Mouse (Mus musculus) C2C12 (cell line): ENCODE measurements around the gene Ddn. TPM values are rescaled to one million over a fixed set of nuclear protein-coding genes. Genes with fewer than 3 reads are reported as not detected.

Experiments
- H3K27me3 ChIP-seq: one replicate; pipeline ENCODE4 v1.6.1; 2011; ENCODE audit not compliant: control insufficient read depth, insufficient read depth, insufficient read length
- H3K36me3 ChIP-seq: one replicate; pipeline ENCODE4 v1.6.1; 2011; ENCODE audit not compliant: control insufficient read depth, insufficient read depth
- H3K4me3 ChIP-seq: one replicate; pipeline ENCODE4 v1.5.1; 2011; ENCODE audit warnings: mild to moderate bottlenecking, control low read depth; ENCODE audit not compliant: poor library complexity, insufficient read depth, severe bottlenecking
- H3K79me2 ChIP-seq: one replicate; pipeline ENCODE4 v1.6.1; 2011; ENCODE audit not compliant: control insufficient read depth, insufficient read depth
- H3K79me3 ChIP-seq: one replicate; pipeline ENCODE4 v1.6.1; 2011; ENCODE audit warnings: low read depth, control low read depth
- H3ac ChIP-seq: one replicate; pipeline ENCODE3; 2011; ENCODE audit warnings: low read depth; ENCODE audit not compliant: control insufficient read depth, insufficient read length
- CEBPB ChIP-seq: IDR thresholded peaks from one replicate; pipeline ENCODE4 v1.6.1; 2011; ENCODE audit warnings: low read depth, mild to moderate bottlenecking, control low read depth, moderate library complexity
- CTCF ChIP-seq: IDR thresholded peaks from one replicate; pipeline ENCODE4 v1.5.1; 2011; ENCODE audit not compliant: control insufficient read depth, insufficient read depth, insufficient read length
- FOSL1 ChIP-seq: IDR thresholded peaks from one replicate; pipeline ENCODE4 v1.8.0; 2011; ENCODE audit warnings: mild to moderate bottlenecking, low read length; ENCODE audit not compliant: poor library complexity, insufficient read depth, severe bottlenecking
- MAX ChIP-seq: IDR thresholded peaks from one replicate; pipeline ENCODE4 v1.6.1; 2011; ENCODE audit warnings: mild to moderate bottlenecking, control low read depth
- MYOD1 ChIP-seq: IDR thresholded peaks from one replicate; pipeline ENCODE4 v1.6.1; 2011; ENCODE audit warnings: low read depth; ENCODE audit not compliant: control insufficient read depth, insufficient read length
- MYOG ChIP-seq: IDR thresholded peaks from one replicate; pipeline ENCODE4 v1.6.1; 2011; ENCODE audit not compliant: control insufficient read depth, insufficient read length; ENCODE audit errors: extremely low read depth
- USF1 ChIP-seq: IDR thresholded peaks from one replicate; pipeline ENCODE4 v1.6.1; 2011; ENCODE audit warnings: low read depth, mild to moderate bottlenecking, control low read depth, moderate library complexity
- polyA plus RNA-seq: library from polyadenylated mRNA; unstranded; fragments of >200 nt; fragmentation: generic; extraction: Trizol; gene quantifications from one replicate; pipeline ENCODE4 v1.2.1, GENCODE M21; 2012; ENCODE audit warnings: missing spikeins

The Ddn gene
- polyA plus RNA-seq, 1 experiment, result 0.11 TPM

GRCm38 (mm10) chr15:98830736-98831683, 21.7 kb upstream of the Ddn start, which contains the start of gene Prkag1:
TSS of gene Prkag1 (minus strand) at chr15:98831521.
- Histone ChIP-seq H3ac (peak within 1 kb of the TSS; percentile 68), H3K79me2 (peaks cover 51% of the 10 kb centered on the region), H3K27me3 (no peaks in the 10 kb centered on the region), H3K79me3 (peaks cover 32% of the 10 kb centered on the region), H3K36me3 (peaks cover 40% of the 10 kb centered on the region), H3K4me3 (peak within 1 kb of the TSS; percentile 99)
- TF ChIP-seq FOSL1 (no peak), MAX (peak; percentile 73), MYOD1 (no peak), USF1 (no peak), CEBPB (peak; percentile 85), CTCF (peak; percentile 92), MYOG (no peak)

GRCm38 (mm10) chr15:98827611-98828011, 18.3 kb upstream of the Ddn start:
- TF ChIP-seq USF1, result no peak
- TF ChIP-seq FOSL1, result no peak
- TF ChIP-seq MAX, result no peak
- TF ChIP-seq MYOD1, result no peak
- no peak for TF ChIP-seq CTCF
- no peak for TF ChIP-seq CEBPB
- TF ChIP-seq MYOG, result no peak
- Histone ChIP-seq H3ac (no peak overlapping the region), H3K27me3 (no peaks in the 10 kb centered on the region), H3K4me3 (no peak overlapping the region), H3K36me3 (peaks cover 42% of the 10 kb centered on the region), H3K79me2 (peaks cover 60% of the 10 kb centered on the region), H3K79me3 (peaks cover 32% of the 10 kb centered on the region)

GRCm38 (mm10) chr15:98823434-98823833, 14.1 kb upstream of the Ddn start:
- H3K27me3 ChIP-seq, result no peaks in the 10 kb centered on the region
- H3ac ChIP-seq, result no peak overlapping the region
- H3K79me3 ChIP-seq, result peaks cover 15% of the 10 kb centered on the region
- peaks cover 69% of the 10 kb centered on the region for H3K36me3 ChIP-seq
- H3K79me2 ChIP-seq, result peaks cover 33% of the 10 kb centered on the region
- TF ChIP-seq MYOG, result no peak
- no peak for TF ChIP-seq FOSL1
- no peak for TF ChIP-seq CTCF
- no peak for TF ChIP-seq CEBPB
- TF ChIP-seq MAX, result no peak
- TF ChIP-seq USF1, result no peak
- no peak for TF ChIP-seq MYOD1
- no peak overlapping the region for H3K4me3 ChIP-seq

- no peak overlapping the region for H3K4me3 ChIP-seq
- H3K36me3 ChIP-seq, result peaks cover 61% of the 10 kb centered on the region
- H3K27me3 ChIP-seq, result no peaks in the 10 kb centered on the region
- TF ChIP-seq MAX, result no peak
- no peak overlapping the region for H3ac ChIP-seq
- peaks cover 6% of the 10 kb centered on the region for H3K79me3 ChIP-seq
- peaks cover 20% of the 10 kb centered on the region for H3K79me2 ChIP-seq
Observed at GRCm38 (mm10) chr15:98822147-98822546, 12.9 kb upstream of the Ddn start.

GRCm38 (mm10) chr15:98821403-98821802, 12.1 kb upstream of the Ddn start:
- no peak overlapping the region for H3K4me3 ChIP-seq
- no peak overlapping the region for H3ac ChIP-seq
- TF ChIP-seq FOSL1 (no peak), CTCF (peak; percentile 41)
- peaks cover 67% of the 10 kb centered on the region for H3K36me3 ChIP-seq
- H3K27me3 ChIP-seq, result no peaks in the 10 kb centered on the region
- H3K79me3 ChIP-seq, result peaks cover 2% of the 10 kb centered on the region
- H3K79me2 ChIP-seq, result peaks cover 13% of the 10 kb centered on the region

GRCm38 (mm10) chr15:98820937-98821336, 11.6 kb upstream of the Ddn start:
- peaks cover 70% of the 10 kb centered on the region for H3K36me3 ChIP-seq
- no peaks in the 10 kb centered on the region for H3K27me3 ChIP-seq
- no peaks in the 10 kb centered on the region for H3K79me3 ChIP-seq
- H3ac ChIP-seq, result no peak overlapping the region
- H3K79me2 ChIP-seq, result peaks cover 8% of the 10 kb centered on the region
- no peak overlapping the region for H3K4me3 ChIP-seq
- no peak for TF ChIP-seq MAX
- no peak for TF ChIP-seq USF1
- no peak for TF ChIP-seq CEBPB
- TF ChIP-seq MYOD1, result no peak
- no peak for TF ChIP-seq CTCF
- no peak for TF ChIP-seq FOSL1
- TF ChIP-seq MYOG, result no peak
